Mouse (Mus musculus): ENCODE results near the gene Bola1. TPM values are rescaled to one million over a fixed set of nuclear protein-coding genes. Genes with fewer than 3 reads are reported as not detected.

The Bola1 gene
- polyA plus RNA-seq, 1 experiment from 2014 or later: 59.8 TPM

Small RNA genes lying within 50 kb of the gene (microRNA-seq; reads per million reads assigned to microRNA genes)
- gene Gm44492 (not detected), gene Gm47311 (not detected), gene Gm47313 (not detected)

Other genes starting within 250 kb of the Bola1 start
- 77.4 and 79.3 TPM in 2 replicates for gene Plekho1, start 223.7 kb downstream of the Bola1 start, polyA plus RNA-seq (2016; fragmentation: Nextera tagmentation; extraction: Ambion mirVana)
- gene Vps45, start 161.2 kb downstream of the Bola1 start, polyA plus RNA-seq (2016; fragmentation: Nextera tagmentation; extraction: Ambion mirVana): 45.4 and 48.3 TPM in 2 replicates
- gene Otud7b, start 115.2 kb downstream of the Bola1 start, polyA plus RNA-seq (2016; fragmentation: Nextera tagmentation; extraction: Ambion mirVana): 17.3 and 18.2 TPM in 2 replicates
- gene Mtmr11, start 57.7 kb downstream of the Bola1 start, polyA plus RNA-seq (2016; fragmentation: Nextera tagmentation; extraction: Ambion mirVana): 20.8 and 23.0 TPM in 2 replicates
- gene Sf3b4, start 47.4 kb downstream of the Bola1 start, polyA plus RNA-seq (2016; fragmentation: Nextera tagmentation; extraction: Ambion mirVana): 164 and 170 TPM in 2 replicates
- gene Sv2a, start 38.6 kb downstream of the Bola1 start, polyA plus RNA-seq (2016; fragmentation: Nextera tagmentation; extraction: Ambion mirVana): 44.5 and 44.9 TPM in 2 replicates
- gene Hist2h2ab, start 156 bp upstream of the Bola1 start, polyA plus RNA-seq (2016; fragmentation: Nextera tagmentation; extraction: Ambion mirVana): not detected in 2 replicates
- 4.4 and 7.0 TPM in 2 replicates for gene Hist2h2ac, start 1.2 kb upstream of the Bola1 start, polyA plus RNA-seq (2016; fragmentation: Nextera tagmentation; extraction: Ambion mirVana)
- gene Hist2h2be, start 1.4 kb upstream of the Bola1 start, polyA plus RNA-seq (2016; fragmentation: Nextera tagmentation; extraction: Ambion mirVana): 5.8 and 7.0 TPM in 2 replicates
- 4.9 and 6.7 TPM in 2 replicates for gene Hist2h3c2, start 19.4 kb upstream of the Bola1 start, polyA plus RNA-seq (2016; fragmentation: Nextera tagmentation; extraction: Ambion mirVana)
- 49.8 and 72.3 TPM in 2 replicates for gene Hist2h2aa2, start 20.6 kb upstream of the Bola1 start, polyA plus RNA-seq (2016; fragmentation: Nextera tagmentation; extraction: Ambion mirVana)
- 16.0 and 22.0 TPM in 2 replicates for gene Hist2h2aa1, start 25.8 kb upstream of the Bola1 start, polyA plus RNA-seq (2016; fragmentation: Nextera tagmentation; extraction: Ambion mirVana)
- 0.71 and 0.91 TPM in 2 replicates for gene Hist2h3c1, start 27.0 kb upstream of the Bola1 start, polyA plus RNA-seq (2016; fragmentation: Nextera tagmentation; extraction: Ambion mirVana)
- 5.0 and 10.9 TPM in 2 replicates for gene Hist2h4, start 43.6 kb upstream of the Bola1 start, polyA plus RNA-seq (2016; fragmentation: Nextera tagmentation; extraction: Ambion mirVana)
- gene Hist2h3b, start 48.9 kb upstream of the Bola1 start, polyA plus RNA-seq (2016; fragmentation: Nextera tagmentation; extraction: Ambion mirVana): 39.7 and 58.2 TPM in 2 replicates
- 8.6 and 14.4 TPM in 2 replicates for gene Hist2h2bb, start 50.0 kb upstream of the Bola1 start, polyA plus RNA-seq (2016; fragmentation: Nextera tagmentation; extraction: Ambion mirVana)
- gene Fcgr1, start 74.3 kb upstream of the Bola1 start, polyA plus RNA-seq (2016; fragmentation: Nextera tagmentation; extraction: Ambion mirVana): 2.0 TPM in 2 replicates
- not detected in 2 replicates for gene BC107364, start 232.6 kb upstream of the Bola1 start, polyA plus RNA-seq (2016; fragmentation: Nextera tagmentation; extraction: Ambion mirVana)

Data from hindbrain, embryonic 12.5 days (tissue).